Mouse (Mus musculus) E14TG2a.4 (cell line): Measurements from ENCODE around the gene U2af1.

Source experiments
- CTCF ChIP-seq: conservative IDR thresholded peaks from 2 replicates; pipeline ENCODE4 v1.5.1; 2014; ENCODE audit warnings: low read length
- NANOG ChIP-seq: IDR thresholded peaks from 2 replicates; pipeline ENCODE4 v1.6.1; 2014; ENCODE audit warnings: borderline replicate concordance, low read length, mixed read lengths
- POU5F1 ChIP-seq: IDR thresholded peaks from 2 replicates; pipeline ENCODE4 v1.6.1; 2014; ENCODE audit warnings: low read length, borderline replicate concordance

- TF ChIP-seq CTCF (no peak), POU5F1 (no peak), NANOG (no peak)
Observed at GRCm38 (mm10) chr17:31609895-31610294, 48.8 kb downstream of the U2af1 start.
